Mouse (Mus musculus) kidney, embryonic 15.5 days (tissue): ENCODE results near the gene Higd1a. TPM values are rescaled to one million over a fixed set of nuclear protein-coding genes. Genes with fewer than 3 reads are reported as not detected.

Experiments
- ATAC-seq: fragments of 200-750 bp; cut with Nextera tagmentation; replicated peaks from 2 replicates; pipeline ENCODE4 v1.8.0; 2017; ENCODE audit warnings: moderate TSS enrichment; ENCODE audit not compliant: low FRiP score
- H3K27ac ChIP-seq: fragments of 300-500 bp; sonication (generic); 2 replicates; pipeline ENCODE4 v1.5.1; 2015; ENCODE audit warnings: mild to moderate bottlenecking, inconsistent platforms
- H3K27me3 ChIP-seq: fragments of 300-500 bp; sonication (generic); 2 replicates; pipeline ENCODE4 v1.6.1; 2015; ENCODE audit warnings: inconsistent platforms
- H3K36me3 ChIP-seq: fragments of 300-500 bp; sonication (generic); 2 replicates; pipeline ENCODE4 v1.6.1; 2015; ENCODE audit warnings: inconsistent platforms
- H3K4me1 ChIP-seq: fragments of 300-500 bp; sonication (generic); 2 replicates; pipeline ENCODE4 v1.6.1; 2015; ENCODE audit warnings: inconsistent platforms
- H3K4me2 ChIP-seq: fragments of 300-500 bp; sonication (generic); 2 replicates; pipeline ENCODE4 v1.6.1; 2015; ENCODE audit warnings: moderate library complexity, mild to moderate bottlenecking, inconsistent platforms
- H3K4me3 ChIP-seq: fragments of 300-500 bp; sonication (generic); replicated peaks from 2 replicates; pipeline ENCODE4 v1.5.1; 2015; ENCODE audit warnings: mild to moderate bottlenecking, inconsistent platforms
- H3K9ac ChIP-seq: fragments of 300-500 bp; sonication (generic); 2 replicates; pipeline ENCODE4 v1.6.1; 2015; ENCODE audit warnings: mild to moderate bottlenecking, inconsistent platforms
- H3K9me3 ChIP-seq: fragments of 300-500 bp; sonication (generic); replicated peaks from 2 replicates; pipeline ENCODE4 v1.6.1; 2016; ENCODE audit warnings: inconsistent platforms
- WGBS: fragments of 180-500 bp; shearing (Covaris S2); methylation state at CpG from one replicate; pipeline ENCODE4 v1.1.7; 2015; ENCODE audit warnings: mixed read lengths; 5-methylcytosine and 5-hydroxymethylcytosine counted together
- polyA plus RNA-seq: library from polyadenylated mRNA; unstranded; fragments of >200 nt; fragmentation: Nextera tagmentation; extraction: Ambion mirVana; gene quantifications from 2 replicates; pipeline ENCODE4 v1.2.1, GENCODE M21; 2015

Higd1a gene
- polyA plus RNA-seq, result 151 and 153 TPM in 2 replicates

- H3K36me3 ChIP-seq, result no peaks in the 10 kb centered on the region
- peak within 1 kb of the TSS; percentile 82 for H3K9ac ChIP-seq
- no peaks in the 10 kb centered on the region for H3K27me3 ChIP-seq
- ATAC-seq, result no peak
- peak within 1 kb of the TSS; percentile 86 for H3K4me2 ChIP-seq
- 15% methylated on average over 6 of the region's 6 CpGs for WGBS
- peak within 1 kb of the TSS; percentile 98 for H3K27ac ChIP-seq
- H3K4me1 ChIP-seq, result peaks cover 13% of the 10 kb centered on the region
- no peaks in the 10 kb centered on the region for H3K9me3 ChIP-seq
- H3K4me3 ChIP-seq, result peak within 1 kb of the TSS; percentile 73
These were observed at the start of gene Higd1a for GRCm38 (mm10) chr9:121858153-121858488. Higd1a (minus strand) TSS chr9:121858362.

- H3K9me3 ChIP-seq, result no peaks in the 10 kb centered on the region
- H3K27me3 ChIP-seq, result no peaks in the 10 kb centered on the region
- H3K4me3 ChIP-seq, result no peak overlapping the region
- H3K9ac ChIP-seq, result no peak overlapping the region
- no peak for ATAC-seq
- no peak overlapping the region for H3K27ac ChIP-seq
- H3K4me1 ChIP-seq, result no peaks in the 10 kb centered on the region
- H3K4me2 ChIP-seq, result no peak overlapping the region
- H3K36me3 ChIP-seq, result no peaks in the 10 kb centered on the region
- 67% methylated on average over 10 of the region's 10 CpGs for WGBS
These were observed 49.4 kb upstream of the Higd1a start for GRCm38 (mm10) chr9:121907356-121908070.

- H3K27ac ChIP-seq, result no peak overlapping the region
- no peak for ATAC-seq
- no peak overlapping the region for H3K4me3 ChIP-seq
- no peaks in the 10 kb centered on the region for H3K36me3 ChIP-seq
- H3K4me2 ChIP-seq, result no peak overlapping the region
- WGBS, result 87% methylated on average over 5 of the region's 5 CpGs
- no peaks in the 10 kb centered on the region for H3K4me1 ChIP-seq
- H3K9me3 ChIP-seq, result no peaks in the 10 kb centered on the region
- no peaks in the 10 kb centered on the region for H3K27me3 ChIP-seq
- H3K9ac ChIP-seq, result no peak overlapping the region
These were observed 48.3 kb upstream of the Higd1a start for GRCm38 (mm10) chr9:121906456-121906855.

- H3K4me2 ChIP-seq, result no peak overlapping the region
- ATAC-seq, result no peak
- no peak overlapping the region for H3K9ac ChIP-seq
- no peaks in the 10 kb centered on the region for H3K36me3 ChIP-seq
- no peaks in the 10 kb centered on the region for H3K9me3 ChIP-seq
- 88% methylated on average over 4 of the region's 4 CpGs for WGBS
- H3K27me3 ChIP-seq, result no peaks in the 10 kb centered on the region
- no peak overlapping the region for H3K4me3 ChIP-seq
- no peak overlapping the region for H3K27ac ChIP-seq
- H3K4me1 ChIP-seq, result no peaks in the 10 kb centered on the region
These were observed 47.5 kb upstream of the Higd1a start for GRCm38 (mm10) chr9:121905556-121906185.

- Histone ChIP-seq H3K27me3 (no peaks in the 10 kb centered on the region), H3K9ac (no peak overlapping the region), H3K4me1 (no peaks in the 10 kb centered on the region), H3K4me2 (no peak overlapping the region), H3K4me3 (no peak overlapping the region), H3K27ac (no peak overlapping the region), H3K36me3 (no peaks in the 10 kb centered on the region), H3K9me3 (no peaks in the 10 kb centered on the region)
- 85% methylated on average over 7 of the region's 7 CpGs for WGBS
- ATAC-seq, result no peak
These were observed 46.8 kb upstream of the Higd1a start for GRCm38 (mm10) chr9:121904946-121905345.

GRCm38 (mm10) chr9:121904319-121904718 is 46.2 kb upstream of the Higd1a start:
- Histone ChIP-seq H3K9me3 (no peaks in the 10 kb centered on the region), H3K27me3 (no peaks in the 10 kb centered on the region), H3K36me3 (no peaks in the 10 kb centered on the region), H3K9ac (no peak overlapping the region), H3K27ac (no peak overlapping the region), H3K4me1 (no peaks in the 10 kb centered on the region), H3K4me2 (no peak overlapping the region), H3K4me3 (no peak overlapping the region)
- WGBS, result 84% methylated on average over 4 of the region's 4 CpGs
- no peak for ATAC-seq

DNA sequence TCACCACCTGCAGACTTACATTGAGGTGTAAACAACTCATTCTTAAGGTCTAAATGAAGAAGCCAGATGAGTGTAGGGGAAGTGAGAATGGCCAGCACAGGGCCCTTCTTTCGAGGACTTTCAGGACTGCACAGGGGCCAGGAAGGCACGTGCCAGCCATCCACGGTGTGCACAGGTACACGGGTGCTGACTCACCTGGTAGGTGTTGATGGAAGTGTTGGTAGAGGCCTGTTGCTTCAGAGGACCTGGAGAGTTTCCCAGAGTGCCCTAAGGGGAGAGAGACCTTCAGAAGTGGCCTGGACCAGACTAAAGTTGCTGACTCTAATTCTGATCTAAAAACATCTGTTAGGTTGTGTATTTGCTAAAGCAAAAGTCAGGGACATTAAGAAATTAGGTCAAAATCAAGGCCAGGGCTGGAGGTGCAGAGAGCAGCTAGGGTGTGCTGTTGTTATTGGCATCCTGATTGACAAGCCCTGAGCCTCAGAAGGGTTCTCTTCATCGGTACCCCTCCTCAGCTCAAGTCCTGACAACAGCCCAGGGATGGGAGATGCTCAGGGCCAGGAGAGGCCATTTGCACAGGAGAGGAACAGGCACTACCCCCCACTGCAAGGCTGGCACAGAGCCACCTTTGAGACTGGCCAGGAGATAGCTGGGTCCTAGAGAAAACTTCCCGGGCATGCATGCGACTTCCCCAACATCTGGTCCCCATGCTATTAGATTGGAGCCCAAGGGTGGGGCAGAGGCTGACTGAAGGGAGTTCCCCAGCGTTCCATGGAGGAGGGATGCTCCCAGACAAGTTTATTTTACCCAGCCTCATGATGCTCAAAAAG is 45.5 kb upstream of the Higd1a start:
- no peak for ATAC-seq
- H3K36me3 ChIP-seq, result no peaks in the 10 kb centered on the region
- no peaks in the 10 kb centered on the region for H3K27me3 ChIP-seq
- no peak overlapping the region for H3K27ac ChIP-seq
- WGBS, result 82% methylated on average over 8 of the region's 8 CpGs
- H3K4me2 ChIP-seq, result no peak overlapping the region
- H3K9me3 ChIP-seq, result no peaks in the 10 kb centered on the region
- H3K4me1 ChIP-seq, result no peaks in the 10 kb centered on the region
- H3K4me3 ChIP-seq, result no peak overlapping the region
- H3K9ac ChIP-seq, result no peak overlapping the region

- no peak overlapping the region for H3K27ac ChIP-seq
- H3K4me3 ChIP-seq, result no peak overlapping the region
- H3K9me3 ChIP-seq, result no peaks in the 10 kb centered on the region
- ATAC-seq, result no peak
- 56% methylated on average over 5 of the region's 5 CpGs for WGBS
- no peak overlapping the region for H3K9ac ChIP-seq
- no peak overlapping the region for H3K4me2 ChIP-seq
- H3K4me1 ChIP-seq, result no peaks in the 10 kb centered on the region
- H3K27me3 ChIP-seq, result no peaks in the 10 kb centered on the region
- no peaks in the 10 kb centered on the region for H3K36me3 ChIP-seq
These were observed 43.8 kb upstream of the Higd1a start for GRCm38 (mm10) chr9:121901710-121902700.

- Histone ChIP-seq H3K9ac (no peak overlapping the region), H3K27ac (no peak overlapping the region), H3K36me3 (no peaks in the 10 kb centered on the region), H3K27me3 (no peaks in the 10 kb centered on the region), H3K9me3 (no peaks in the 10 kb centered on the region), H3K4me3 (no peak overlapping the region), H3K4me2 (no peak overlapping the region), H3K4me1 (peaks cover under 1% of the 10 kb centered on the region; the same call in 1 of the 2 replicates)
- no peak for ATAC-seq
- WGBS, result 84% methylated on average over 5 of the region's 5 CpGs
These were observed 42.2 kb upstream of the Higd1a start for GRCm38 (mm10) chr9:121900282-121900855.

- Histone ChIP-seq H3K4me2 (no peak overlapping the region), H3K36me3 (no peaks in the 10 kb centered on the region), H3K9me3 (no peaks in the 10 kb centered on the region), H3K27ac (no peak overlapping the region), H3K27me3 (no peaks in the 10 kb centered on the region), H3K4me1 (peaks cover 8% of the 10 kb centered on the region; the same call in 1 of the 2 replicates), H3K4me3 (no peak overlapping the region), H3K9ac (no peak overlapping the region)
- no peak for ATAC-seq
- WGBS, result 75% methylated on average over 6 of the region's 6 CpGs
These were observed 41.1 kb upstream of the Higd1a start for GRCm38 (mm10) chr9:121899306-121899705.

DNA sequence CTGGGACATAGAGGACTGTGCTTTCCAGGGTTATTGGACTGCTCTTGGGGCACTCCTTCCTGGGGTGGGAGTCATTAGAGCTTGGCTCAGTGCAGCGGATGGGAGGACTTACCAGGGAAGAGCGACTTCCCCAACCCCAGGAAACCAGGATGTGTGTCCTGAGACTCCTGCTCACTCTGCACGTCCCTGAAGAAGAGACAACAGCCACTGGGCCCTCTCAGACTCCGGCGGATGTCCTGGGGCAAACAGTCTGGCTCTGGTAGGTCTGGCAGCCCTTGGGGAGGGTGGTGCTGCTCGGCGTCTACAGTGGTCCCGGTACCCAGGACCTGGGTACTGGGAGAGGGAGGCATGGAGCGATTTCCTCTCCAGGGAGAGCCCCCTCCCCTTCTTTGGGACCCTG is 40.1 kb upstream of the Higd1a start, which contains the start of gene Ackr2:
TSS of gene Ackr2 (plus strand) at position 111 of the 400 bp plus-strand sequence.
- Histone ChIP-seq H3K27ac (no peak within 1 kb of the TSS), H3K27me3 (no peaks in the 10 kb centered on the region), H3K9me3 (no peaks in the 10 kb centered on the region), H3K36me3 (no peaks in the 10 kb centered on the region), H3K4me3 (no peak within 1 kb of the TSS), H3K4me2 (no peak within 1 kb of the TSS), H3K4me1 (peaks cover 11% of the 10 kb centered on the region; the same call in 1 of the 2 replicates), H3K9ac (no peak within 1 kb of the TSS)
- WGBS, result 74% methylated on average over 9 of the region's 9 CpGs
- no peak for ATAC-seq
